Mouse (Mus musculus) B cell, adult 67 days (primary cell): ENCODE data around the gene Pomt1. TPM values are rescaled to one million over a fixed set of nuclear protein-coding genes. Genes with fewer than 3 reads are reported as not detected.

Experiments
- total RNA-seq, 2 experiments: library from RNA; stranded (reverse); gene quantifications; 4 replicates each; pipeline ENCODE4 v1.2.4; 2023

Gene Pomt1
- 10 to 100 TPM; 23.8 to 24.8 TPM for total RNA-seq

GRCm38 (mm10) chr2:32235886-32236759 is at the start of gene Pomt1:
TSS of gene Pomt1 (plus strand) at chr2:32236590.

GRCm38 (mm10) chr2:32259657-32260417 is 23.4 kb downstream of the Pomt1 start, which contains the start of gene Uck1:
TSS of gene Uck1 (minus strand) at chr2:32260159.

GRCm38 (mm10) chr2:32287334-32287840 is 51.0 kb downstream of the Pomt1 start, which contains the start of gene Golga2:
TSS of gene Golga2 (plus strand) at chr2:32287384.

GRCm38 (mm10) chr2:32287923-32288367 is 51.6 kb downstream of the Pomt1 start, which contains the start of gene Swi5:
TSS of gene Swi5 (minus strand) at chr2:32288075.

Other genes with a start within 250 kb of the Pomt1 start
- gene Fam78a, start 151.7 kb upstream of the Pomt1 start, total RNA-seq, result 10 to 100 TPM; 21.2 to 21.3 TPM
- gene Plpp7, start 141.1 kb upstream of the Pomt1 start, total RNA-seq, result under 1 TPM in 1 of 2 experiments, not detected in 1; 0.64 TPM
- 100 to 1,000 TPM; 101 to 102 TPM for gene Prrc2b, start 85.5 kb upstream of the Pomt1 start, total RNA-seq
- gene Uck1, start 23.6 kb downstream of the Pomt1 start, total RNA-seq, result 100 to 1,000 TPM; 135 to 136 TPM
- gene Golga2, start 50.8 kb downstream of the Pomt1 start, total RNA-seq, result 10 to 100 TPM; 66.3 to 72.3 TPM
- gene Swi5, start 51.5 kb downstream of the Pomt1 start, total RNA-seq, result 100 to 1,000 TPM in 1 of 2 experiments, 10 to 100 TPM in 1; 86.0 to 107 TPM
- gene Ciz1, start 115.7 kb downstream of the Pomt1 start, total RNA-seq, result 100 to 1,000 TPM; 134 to 162 TPM
- gene Dnm1, start 116.7 kb downstream of the Pomt1 start, total RNA-seq, result not detected
- 10 to 100 TPM; 45.5 to 54.0 TPM for gene 1110008P14Rik, start 145.3 kb downstream of the Pomt1 start, total RNA-seq
- gene Lcn2, start 151.7 kb downstream of the Pomt1 start, total RNA-seq, result 1 to 10 TPM; 1.7 to 2.3 TPM
- 10 to 100 TPM; 11.4 to 15.6 TPM for gene Ptges2, start 159.3 kb downstream of the Pomt1 start, total RNA-seq
- gene Naif1, start 213.9 kb downstream of the Pomt1 start, total RNA-seq, result 1 to 10 TPM; 3.9 to 5.5 TPM
- 10 to 100 TPM; 34.2 to 43.0 TPM for gene Slc25a25, start 214.9 kb downstream of the Pomt1 start, total RNA-seq